Mouse (Mus musculus) gastrocnemius, adult 8-10 months (tissue): ENCODE measurements around the gene Rpl39. TPM values are rescaled to one million over a fixed set of nuclear protein-coding genes. Genes with fewer than 3 reads are reported as not detected.
"Not testable (repeated sequence)": the region's sequence is repeated elsewhere in the genome, so short reads cannot be mapped to it uniquely, and the experiment has no call there.

Experiments used
- DNase-seq, 2 experiments: peaks; one replicate each; pipeline ENCODE4 v3.0.0; 2022; ENCODE audit warnings: low spot score in 2 of 2
- total RNA-seq, 4 experiments: library from RNA; stranded (reverse); gene quantifications; 2 replicates each; pipeline ENCODE4 v1.2.4; 2022

Gene Rpl39
- total RNA-seq: 100 to 1,000 TPM; 261 to 342 (median 276) TPM

DNA sequence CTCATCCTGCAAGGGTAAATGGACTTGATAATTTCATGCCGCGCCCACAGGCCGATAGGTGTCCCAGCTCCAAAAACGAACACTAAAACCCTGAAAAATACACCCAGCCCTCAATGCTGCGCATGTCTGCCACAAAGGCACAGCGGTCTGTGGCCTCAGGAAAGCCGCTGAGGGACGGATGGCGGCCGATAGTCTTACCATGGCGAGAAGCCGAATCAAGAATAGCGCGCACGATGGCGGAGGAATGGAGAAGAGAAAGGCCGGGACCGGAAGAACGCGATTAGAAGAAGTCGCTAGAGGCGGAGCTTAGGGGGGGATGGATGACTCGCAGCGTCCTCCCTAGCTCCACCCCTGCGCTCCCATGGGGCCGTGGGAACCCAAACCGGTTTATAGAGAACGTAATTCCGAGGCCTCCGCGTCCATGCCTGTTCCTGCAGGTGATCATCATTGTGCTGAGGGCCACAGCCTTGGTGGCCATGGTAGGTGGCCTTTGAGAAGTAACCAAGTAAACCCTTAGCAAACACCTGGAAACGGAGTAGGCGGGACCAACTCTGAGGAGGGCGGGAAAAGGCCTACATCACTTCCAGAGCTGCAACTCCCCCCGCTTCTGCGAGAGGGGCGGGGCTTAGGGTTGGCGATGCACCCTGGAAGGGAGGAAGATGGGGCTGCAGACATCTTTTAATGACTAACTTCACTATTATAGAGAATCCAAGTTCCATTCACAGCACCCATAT is at the start of gene Rpl39:
Gene Rpl39, minus strand, starts transcription at position 476 of the 734 bp plus-strand sequence.
- DNase-seq: peak; percentile 79 to 81

DNA sequence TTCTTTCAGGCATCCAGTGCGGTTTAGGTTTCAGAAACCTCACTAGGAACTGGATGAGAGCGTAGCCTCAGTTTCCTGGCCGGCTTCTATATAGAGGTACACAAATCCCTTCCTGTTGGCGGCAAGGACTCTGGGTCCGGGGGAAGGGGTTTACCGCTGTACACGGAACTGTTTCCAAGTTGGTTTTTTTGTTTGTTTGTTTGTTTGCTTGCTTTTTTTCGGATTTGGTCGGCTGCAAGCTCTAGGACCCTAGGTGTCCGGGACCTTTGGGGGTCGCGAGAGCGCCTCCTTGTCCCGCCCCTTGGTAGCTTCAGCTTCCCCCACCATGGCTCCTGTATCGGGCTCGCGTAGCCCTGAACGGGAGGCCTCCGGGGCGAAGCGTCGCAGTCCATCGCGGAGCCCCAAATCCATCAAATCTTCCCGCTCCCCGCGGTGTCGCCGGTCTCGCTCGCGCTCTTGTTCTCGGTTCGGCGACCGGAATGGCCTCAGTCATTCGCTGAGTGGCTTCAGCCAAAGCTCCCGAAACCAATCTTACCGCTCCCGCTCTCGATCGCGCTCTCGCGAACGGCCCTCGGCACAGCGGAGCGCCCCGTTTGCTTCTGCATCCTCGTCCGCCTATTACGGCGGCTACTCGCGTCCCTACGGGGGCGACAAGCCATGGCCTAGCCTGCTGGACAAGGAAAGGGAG is 41.6 kb upstream of the Rpl39 start, which contains the start of gene Nkap:
Gene Nkap, plus strand, starts transcription at position 125 of the 688 bp plus-strand sequence.
- DNase-seq: peak; percentile 29 to 37

DNA sequence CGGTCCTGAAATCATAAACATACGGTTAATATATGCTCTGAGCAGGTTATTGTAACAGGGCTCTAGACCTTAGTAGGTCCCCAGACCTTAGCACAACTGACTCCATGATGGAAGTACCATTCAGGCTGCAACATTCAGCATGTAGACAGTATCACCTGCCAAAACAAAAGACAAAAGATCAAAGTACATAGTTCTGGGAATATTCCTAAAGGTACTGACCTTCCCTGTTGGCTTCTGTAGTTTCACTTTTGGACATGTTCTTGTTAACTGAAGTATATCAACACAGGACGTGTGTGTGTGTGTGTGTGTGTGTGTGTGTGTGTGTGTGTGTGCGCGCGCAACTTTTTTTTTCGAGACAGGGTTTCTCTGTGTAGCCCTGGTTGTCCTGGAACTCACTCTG is 40.3 kb upstream of the Rpl39 start:
- no peak for DNase-seq

DNA sequence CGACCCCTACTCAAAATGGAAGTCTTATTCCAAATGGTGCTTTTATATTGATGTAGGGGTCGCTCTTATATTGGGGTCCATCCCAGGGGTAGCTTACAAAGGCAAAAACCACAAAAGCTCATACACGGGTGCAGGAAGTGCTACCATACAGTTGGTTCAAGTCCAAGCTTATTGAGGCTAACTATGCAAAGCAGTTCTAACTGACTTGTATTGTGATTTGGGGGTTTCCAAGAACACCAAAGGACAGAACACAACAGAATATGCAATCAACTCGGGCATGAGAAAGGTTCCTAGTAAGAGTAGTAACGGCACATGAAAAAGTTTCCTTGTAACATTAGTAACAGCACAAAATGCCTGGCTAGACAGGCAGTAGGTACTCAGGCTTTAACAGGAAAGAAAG is 35.0 kb upstream of the Rpl39 start:
- DNase-seq: no peak

DNA sequence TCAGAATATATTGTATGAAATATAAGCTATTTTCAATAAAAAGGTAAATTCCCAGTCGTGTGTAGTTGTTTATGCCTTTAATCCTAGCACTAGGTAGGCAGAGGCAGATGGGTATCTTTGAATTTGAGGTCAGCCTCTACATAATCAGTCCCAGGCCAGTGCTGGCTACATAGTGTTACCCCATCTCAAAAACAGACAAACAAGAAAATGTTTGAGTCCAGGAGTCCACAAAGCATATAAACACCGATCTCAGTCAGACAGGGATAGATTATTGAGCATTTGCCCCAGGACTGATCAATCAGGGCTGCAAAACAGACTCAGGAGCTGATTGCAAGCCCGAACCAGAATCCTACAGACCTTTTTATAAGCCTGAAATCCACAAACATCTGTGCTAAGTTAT is 34.4 kb upstream of the Rpl39 start:
- no peak for DNase-seq

DNA sequence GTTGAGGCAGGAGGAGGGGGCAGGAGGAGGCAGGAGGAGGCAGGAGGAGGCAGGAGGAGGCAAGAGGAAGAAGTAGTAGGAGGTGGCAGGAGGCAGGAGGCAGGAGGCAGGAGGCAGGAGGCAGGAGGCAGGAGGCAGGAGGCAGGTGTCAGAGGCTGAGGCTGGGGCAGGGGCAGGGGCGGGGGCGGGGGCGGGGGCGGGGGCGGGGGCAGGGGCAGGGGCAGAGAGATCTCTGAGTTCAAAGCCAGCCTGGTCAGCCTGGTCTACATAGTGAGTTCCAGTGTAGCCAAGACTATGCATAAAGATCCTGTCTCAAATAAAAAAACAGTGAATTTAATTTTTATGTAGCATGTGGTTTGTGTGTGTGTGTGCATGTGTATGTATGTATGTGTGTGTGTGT is 31.9 kb upstream of the Rpl39 start:
- no peak for DNase-seq

DNA sequence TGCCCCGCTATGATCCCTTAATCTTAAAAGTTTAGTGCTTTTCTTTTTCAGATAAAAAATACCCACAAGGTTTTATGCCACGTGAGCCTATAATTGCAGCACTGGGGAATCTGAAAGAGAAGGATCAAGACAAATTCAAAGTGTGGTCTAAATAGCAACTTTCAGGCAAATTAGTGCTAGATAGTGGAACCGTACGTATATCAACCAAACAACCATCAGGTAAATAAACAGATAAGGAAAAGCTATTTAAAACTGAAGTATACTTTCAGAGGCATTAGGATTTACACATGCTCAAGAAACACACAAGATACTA is 25.6 kb upstream of the Rpl39 start:
- no peak for DNase-seq

DNA sequence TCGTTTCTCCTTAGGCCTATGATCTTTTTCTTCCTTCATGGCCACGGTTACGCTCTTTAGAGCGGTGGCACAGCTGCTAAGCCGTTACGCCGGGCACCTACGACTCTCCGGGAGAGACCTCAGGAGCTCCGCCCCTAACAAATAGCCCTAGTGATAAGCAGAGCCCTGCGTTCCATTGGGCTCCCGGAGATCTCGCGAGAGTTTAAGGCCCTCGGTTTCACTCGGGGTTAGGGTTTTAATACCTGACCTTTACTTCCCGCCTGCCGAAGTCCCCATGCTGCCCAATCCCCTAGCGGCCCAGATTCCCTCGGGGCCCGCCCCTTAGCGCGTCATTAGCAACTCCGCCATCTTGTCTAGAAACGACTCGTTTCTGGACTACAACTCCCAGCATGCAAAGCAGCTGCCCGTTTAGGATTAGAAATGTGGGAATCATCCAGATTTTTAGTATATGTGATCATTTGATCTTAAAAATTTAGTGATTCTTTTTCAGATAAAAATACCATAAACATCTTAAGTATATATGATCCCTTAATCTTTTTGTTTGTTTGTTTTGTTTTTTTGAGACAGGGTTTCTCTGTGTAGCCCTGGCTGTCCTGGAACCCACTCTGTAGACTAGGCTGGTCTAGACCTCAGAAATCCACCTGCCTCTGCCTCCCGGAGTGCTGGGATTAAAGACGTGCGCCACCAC is 25.1 kb upstream of the Rpl39 start, which contains the start of gene Upf3b:
Gene Upf3b, minus strand, starts transcription at position 130 of the 688 bp plus-strand sequence.
- DNase-seq: peak; percentile 84 to 90

DNA sequence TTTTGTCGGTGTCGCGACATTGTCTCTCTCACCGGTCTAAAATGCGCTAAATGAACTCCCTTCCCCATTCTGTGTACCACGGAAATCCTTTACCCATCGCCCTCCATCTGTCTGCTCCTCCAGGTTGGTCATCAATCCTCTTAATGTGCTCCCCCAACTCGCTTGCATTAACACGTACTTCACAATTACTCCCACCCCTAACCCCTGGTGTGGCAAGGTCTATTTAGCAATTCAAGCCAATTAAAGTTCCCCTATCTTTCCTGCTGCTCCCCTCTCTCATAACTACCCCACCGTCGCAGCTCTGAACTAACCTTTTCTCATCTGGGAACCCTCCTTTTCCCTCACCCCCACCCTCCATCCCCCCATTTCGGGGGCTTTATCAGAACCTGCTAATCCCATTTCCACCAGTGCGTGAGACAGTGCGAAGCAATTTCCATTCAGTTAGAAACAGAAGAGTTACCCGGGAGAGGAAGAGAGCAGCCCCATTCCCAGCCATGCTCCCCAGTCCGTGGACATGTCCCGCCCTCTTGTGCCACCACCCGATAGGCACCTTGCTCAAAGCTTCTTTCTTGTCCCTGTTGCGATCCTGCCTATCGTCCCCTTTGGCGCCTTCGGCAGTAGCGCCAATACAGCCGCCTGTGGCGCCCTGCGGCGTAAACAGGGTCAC is 24.5 kb upstream of the Rpl39 start:
- no peak for DNase-seq

DNA sequence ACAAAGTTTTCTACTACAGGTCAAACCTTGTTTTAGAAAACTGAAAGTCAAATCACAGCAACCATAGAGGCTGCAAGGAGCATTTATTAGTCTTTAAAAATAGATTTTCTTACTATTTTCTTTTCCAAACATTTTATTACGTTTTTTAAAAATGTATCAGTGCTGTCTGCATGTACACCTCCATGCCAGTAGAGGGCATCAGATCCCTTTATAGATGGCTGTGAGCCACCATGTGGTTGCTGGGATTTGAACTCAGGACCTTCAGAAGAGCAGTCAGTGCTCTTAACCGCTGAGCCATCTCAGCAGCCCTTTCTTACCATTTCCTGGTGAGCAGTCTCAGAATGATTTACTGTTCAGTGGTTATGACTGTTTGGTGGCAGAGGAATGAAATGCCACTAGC is 18.6 kb upstream of the Rpl39 start:
- DNase-seq: no peak

DNA sequence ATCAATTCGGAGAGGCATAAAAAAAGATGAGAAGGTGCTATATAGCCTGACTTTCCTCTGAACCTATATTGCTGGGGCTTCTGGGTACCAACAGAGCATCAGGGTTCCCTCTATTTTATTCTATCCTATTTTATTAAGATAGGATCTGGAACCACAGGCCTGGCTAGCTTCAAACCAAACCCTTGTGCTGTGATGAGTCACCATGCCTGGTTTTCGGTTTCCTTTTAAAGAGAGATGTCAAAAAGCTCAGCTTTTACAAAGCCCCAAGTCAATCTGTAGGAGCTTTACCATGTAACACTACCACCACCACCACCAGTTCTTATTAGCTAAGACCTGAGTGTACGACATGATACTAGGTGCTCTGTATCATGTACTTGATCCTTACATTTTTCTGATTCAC is 13.5 kb upstream of the Rpl39 start:
- no peak for DNase-seq

DNA sequence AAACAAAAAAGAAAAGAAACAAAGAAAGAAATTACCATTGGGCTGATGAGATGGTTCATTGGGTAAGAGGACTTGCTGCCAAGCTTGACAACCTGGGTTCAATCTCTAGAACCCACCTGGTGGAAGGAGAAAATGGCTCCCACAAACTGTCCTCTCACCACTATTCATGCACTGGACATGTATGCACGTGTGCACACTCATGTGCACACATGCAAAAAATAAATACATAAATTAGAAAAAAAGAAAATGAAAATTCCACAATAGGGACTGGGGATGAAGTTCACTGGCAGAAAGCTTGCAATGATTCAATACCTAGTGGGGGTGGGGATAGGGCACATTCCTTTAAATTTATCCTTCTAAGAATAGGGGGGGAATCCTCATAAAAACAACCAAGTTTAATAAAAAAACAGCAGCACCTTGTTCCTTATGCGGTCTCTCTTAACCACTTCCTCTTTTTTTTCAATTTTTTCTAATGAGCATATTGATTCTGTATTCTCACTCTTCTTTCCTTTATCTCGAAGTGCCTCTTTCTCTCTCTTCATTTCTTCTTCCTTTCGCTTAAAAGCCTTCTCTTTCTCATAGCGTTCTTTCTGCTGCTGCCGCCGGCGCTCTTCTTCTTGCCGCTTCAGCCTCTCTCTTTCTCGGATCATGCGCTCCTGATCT is 10.0 kb upstream of the Rpl39 start:
- no peak for DNase-seq

DNA sequence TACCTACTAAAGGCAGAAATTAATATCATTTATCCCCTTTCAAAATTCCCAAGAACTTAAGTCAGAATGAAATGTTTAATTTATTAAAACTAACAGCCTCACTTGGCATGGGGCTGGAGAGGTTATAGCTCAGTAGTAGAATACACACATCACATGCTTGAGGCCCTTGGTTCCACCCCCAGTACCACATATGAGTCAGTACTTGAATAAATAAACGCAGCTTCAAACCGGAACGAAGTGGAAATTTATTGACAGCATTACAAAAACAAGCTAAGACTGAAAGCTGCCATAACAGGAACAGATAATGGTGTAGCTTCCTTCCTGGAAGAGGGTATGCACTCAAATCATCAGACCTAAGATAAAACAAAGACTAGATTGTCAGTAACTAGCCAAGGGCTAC is 6.3 kb upstream of the Rpl39 start:
- no peak for DNase-seq

DNA sequence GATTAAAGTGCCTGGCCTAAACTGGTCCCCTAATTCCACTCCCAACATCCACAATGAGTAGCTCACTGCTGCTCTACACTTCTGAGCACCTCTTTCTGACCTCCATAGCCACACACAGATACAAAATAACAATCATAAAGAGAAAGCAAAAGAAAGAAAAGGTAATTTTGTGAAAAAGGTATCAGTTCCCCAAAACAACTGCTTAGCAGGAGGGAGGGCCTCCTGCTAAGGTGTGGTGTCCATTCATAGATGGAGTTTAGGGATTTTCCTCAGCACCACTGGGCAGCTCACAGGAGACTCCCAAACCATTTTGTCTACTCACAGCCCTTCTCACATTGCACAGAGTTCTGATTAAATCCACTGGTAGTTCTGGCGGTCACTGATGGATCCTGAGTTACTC is 3.6 kb upstream of the Rpl39 start:
- no peak for DNase-seq

DNA sequence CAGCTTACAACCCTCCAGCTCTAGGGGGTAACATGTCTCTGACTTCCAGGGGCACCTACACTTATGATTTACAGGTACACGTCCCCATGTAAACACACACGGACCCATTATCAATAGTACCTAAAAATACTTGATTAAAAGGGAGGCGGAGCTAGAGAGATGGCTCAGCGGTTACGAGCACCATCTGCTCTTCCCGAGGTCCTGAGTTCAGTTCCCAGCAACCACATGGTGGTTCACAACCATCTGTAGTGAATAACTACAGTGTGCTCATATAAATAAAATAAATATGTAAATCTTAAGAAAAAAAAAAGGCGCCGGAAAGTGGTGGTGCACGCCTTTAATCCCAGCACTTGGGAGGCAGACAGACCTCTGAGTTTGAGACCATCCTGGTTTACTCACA is 463 bp upstream of the Rpl39 start:
- no peak for DNase-seq

DNA sequence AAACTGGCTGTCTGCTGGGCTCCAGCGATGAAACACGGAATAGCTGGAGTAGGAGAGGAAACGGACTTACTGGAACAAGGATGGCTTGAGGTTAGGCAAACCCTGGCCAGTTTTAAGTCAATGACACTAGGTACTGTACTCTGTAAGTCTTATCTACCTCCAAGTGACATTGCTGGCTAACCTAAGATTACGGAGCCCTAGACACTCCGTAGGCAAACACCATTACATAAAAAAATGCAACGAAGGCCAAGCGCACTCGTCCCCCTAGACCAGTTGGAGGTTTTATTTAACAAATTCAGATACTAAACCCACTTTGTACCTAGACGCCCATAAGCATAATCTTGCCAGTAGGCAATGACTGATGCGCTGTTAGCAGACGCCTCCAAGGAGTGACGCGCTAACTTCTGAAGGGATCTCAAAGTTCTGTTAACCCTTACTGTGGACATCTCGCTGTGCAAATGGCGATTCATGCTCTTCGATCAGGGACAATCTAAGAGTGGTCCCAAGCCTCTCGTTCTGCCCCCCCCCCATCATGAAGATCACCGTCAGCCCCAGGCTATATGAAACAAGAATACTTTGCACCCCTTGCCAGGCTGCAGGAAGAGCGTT is 780 bp downstream of the Rpl39 start:
- DNase-seq: no peak

DNA sequence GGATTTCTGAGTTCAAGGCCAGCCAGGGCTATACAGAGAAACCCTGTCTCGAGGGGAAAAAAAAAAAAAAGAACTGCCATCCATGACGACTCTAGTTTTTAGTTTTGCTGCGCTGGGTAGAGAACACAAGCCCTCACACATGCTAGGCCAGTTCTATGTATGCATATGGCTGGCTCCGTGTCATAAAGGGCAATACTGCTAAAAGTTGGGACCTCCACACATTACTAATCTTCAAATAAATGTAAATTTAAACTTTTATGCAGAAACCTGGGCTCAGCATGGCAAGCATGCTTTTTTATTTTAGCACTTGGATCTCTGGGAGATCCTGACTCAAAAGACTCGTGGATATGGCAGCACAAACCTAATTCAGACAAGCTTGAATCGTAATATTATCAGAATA is 4.0 kb downstream of the Rpl39 start:
- DNase-seq: no peak

DNA sequence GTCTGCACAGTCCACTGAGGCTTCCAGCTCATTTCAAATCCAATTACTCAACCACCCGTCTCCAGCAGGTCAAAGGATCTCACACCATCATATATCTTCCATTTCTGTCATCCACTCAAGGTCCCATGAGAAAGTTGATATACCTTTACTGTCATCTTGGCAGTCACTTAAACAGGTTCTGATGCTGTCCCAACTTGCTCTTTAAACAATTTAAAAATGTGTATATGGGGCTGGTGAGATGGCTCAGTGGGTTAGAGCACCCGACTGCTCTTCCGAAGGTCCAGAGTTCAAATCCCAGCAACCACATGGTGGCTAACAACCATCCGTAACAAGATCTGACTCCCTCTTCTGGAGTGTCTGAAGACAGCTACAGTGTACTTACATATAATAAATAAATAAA is 4.9 kb downstream of the Rpl39 start:
- DNase-seq: not testable (repeated sequence)

DNA sequence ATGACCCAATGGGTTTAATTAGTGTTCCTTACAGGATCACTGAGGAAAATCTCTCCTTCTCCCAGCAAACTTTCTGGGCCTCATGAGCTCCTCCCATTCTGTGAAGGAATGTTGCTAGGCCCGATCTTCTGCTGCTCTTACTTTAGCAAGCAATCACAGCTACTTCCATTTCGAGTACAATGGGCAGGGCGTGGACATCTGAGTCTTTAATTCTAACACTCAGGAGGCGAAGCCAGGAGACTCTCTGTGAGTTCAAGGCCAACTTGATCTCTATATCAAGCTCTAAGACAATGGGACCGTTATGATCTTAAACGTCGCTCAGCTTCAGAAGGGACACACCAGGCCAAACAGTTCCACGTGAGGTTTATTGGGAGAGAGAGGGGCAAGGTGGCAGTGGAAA is 8.6 kb downstream of the Rpl39 start:
- no peak for DNase-seq

DNA sequence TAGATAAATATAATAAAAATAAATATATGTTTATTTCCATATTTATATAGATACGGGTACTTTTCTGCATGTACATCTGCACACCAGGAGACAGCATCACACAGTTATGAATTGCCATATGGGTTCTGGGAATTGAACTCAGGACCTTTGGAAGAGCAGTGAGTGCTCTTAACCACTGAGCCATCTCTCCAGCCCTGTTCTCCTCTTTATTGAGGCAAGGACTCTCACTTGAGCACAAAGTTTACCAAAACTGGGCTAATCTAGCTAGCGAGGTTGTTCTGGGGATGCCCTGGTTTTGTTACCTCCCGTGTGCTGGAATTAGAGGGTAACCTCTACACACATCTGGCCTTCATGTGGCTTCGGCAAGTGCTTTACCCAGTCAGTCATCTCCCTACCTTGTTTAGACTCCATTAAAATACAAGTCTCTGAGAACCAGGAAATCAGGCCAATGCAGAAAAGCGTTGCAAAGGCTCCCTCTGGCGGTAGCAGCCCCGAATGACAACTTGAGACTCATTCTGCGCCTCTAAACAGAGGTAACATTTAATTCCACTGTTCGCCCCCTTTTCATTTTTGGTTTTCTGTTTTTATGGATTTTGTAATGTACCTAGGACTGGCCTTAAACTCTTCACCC is 10.8 kb downstream of the Rpl39 start:
- peak in 1 of 2 experiments; percentile 13 for DNase-seq

DNA sequence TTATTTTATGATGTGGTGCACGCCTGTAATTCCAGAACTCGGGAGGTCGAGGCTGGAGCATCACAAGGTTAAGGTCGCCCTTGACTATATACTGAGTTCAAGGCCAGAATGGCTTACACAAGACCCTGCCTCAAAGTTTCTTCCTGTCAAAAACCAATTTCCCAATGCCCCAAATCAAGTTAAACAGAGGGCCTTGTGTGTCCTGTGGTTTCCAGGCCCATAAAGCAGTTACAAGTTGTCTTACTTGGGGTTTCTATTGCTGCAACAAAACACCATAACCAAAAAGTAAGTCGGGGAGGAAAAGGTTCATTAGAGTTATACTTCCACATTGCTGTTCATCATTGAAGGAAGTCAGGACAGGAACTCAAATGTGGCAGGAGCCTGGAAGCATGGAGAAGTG is 16.4 kb downstream of the Rpl39 start:
- no peak for DNase-seq
